Mouse (Mus musculus) olfactory bulb, adult 2 months (tissue): Measurements from ENCODE around the gene Ntn4. TPM values are rescaled to one million over a fixed set of nuclear protein-coding genes. Genes with fewer than 3 reads are reported as not detected.

Experiments
- H3K27ac ChIP-seq: fragments of 200-500 bp; 2 replicates; pipeline ENCODE4 v1.5.1; 2012; ENCODE audit warnings: low read depth, low read length; ENCODE audit not compliant: insufficient read depth
- H3K4me1 ChIP-seq: fragments of 200-500 bp; 2 replicates; pipeline ENCODE4 v1.6.1; 2012; ENCODE audit warnings: low read length; ENCODE audit not compliant: control insufficient read depth, insufficient read depth
- H3K4me3 ChIP-seq: fragments of 200-500 bp; 2 replicates; pipeline ENCODE4 v1.5.1; 2012; ENCODE audit warnings: mild to moderate bottlenecking, low read depth, low read length, moderate library complexity; ENCODE audit not compliant: insufficient read depth
- CTCF ChIP-seq: fragments of 200-500 bp; IDR thresholded peaks from 2 replicates; pipeline ENCODE4 v1.5.1; 2012; ENCODE audit warnings: low read depth, mild to moderate bottlenecking, low read length, moderate library complexity; ENCODE audit not compliant: insufficient read depth
- POLR2A ChIP-seq: fragments of 200-500 bp; IDR thresholded peaks from 2 replicates; pipeline ENCODE4 v1.6.1; 2012; ENCODE audit warnings: mild to moderate bottlenecking, low read depth, low read length, moderate library complexity; ENCODE audit not compliant: insufficient read depth
- WGBS: fragments of 180-500 bp; shearing (Covaris S2); methylation state at CpG from one replicate; pipeline ENCODE4 v1.1.7; 2018; 5-methylcytosine and 5-hydroxymethylcytosine counted together
- polyA plus RNA-seq: library from polyadenylated mRNA; stranded (reverse); fragments of >200 nt; gene quantifications from 2 replicates; pipeline ENCODE4 v1.2.4, GENCODE M21; 2012; ENCODE audit warnings: low replicate concordance; ENCODE audit not compliant: missing spikeins, insufficient read depth, insufficient read length

The Ntn4 gene
- polyA plus RNA-seq, 1 experiment = not detected

- H3K27ac ChIP-seq = no peak overlapping the region
- TF ChIP-seq POLR2A (no peak), CTCF (no peak)
- no peak overlapping the region for H3K4me3 ChIP-seq
- no peaks in the 10 kb centered on the region for H3K4me1 ChIP-seq
- 96% methylated on average over 1 of the region's 1 CpGs for WGBS
Measured at GRCm38 (mm10) chr10:93610896-93611295, 29.6 kb upstream of the Ntn4 start.

DNA sequence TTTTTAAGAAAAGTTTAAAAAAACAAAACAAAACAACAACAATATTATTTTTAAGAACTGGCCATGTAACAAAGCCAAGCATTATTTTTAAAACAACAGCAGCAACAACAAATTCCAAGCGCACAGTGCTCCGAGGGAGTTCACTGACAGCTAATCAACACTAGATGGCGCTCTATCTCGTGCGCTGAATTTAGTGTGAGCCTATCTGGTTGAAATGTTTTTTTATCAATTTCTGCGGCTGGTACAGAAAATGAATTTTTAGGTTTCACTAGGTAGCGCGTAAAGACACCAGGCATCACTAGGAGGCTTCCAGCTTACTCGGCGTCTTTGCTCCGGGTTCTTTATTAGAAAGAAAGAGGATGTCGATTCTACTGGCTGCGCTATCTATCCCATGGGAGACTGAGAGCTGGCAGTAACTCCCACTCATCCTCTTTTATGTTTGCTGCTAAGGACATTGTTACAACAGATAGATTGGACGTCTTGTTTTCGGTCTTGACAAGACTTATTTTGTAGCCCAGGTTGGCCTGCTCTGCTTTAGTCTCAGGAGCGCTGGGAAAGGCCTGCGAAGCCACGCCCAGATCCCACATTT lies 29.0 kb upstream of the Ntn4 start:
- no peak overlapping the region for H3K4me3 ChIP-seq
- H3K27ac ChIP-seq = no peak overlapping the region
- no peaks in the 10 kb centered on the region for H3K4me1 ChIP-seq
- WGBS = 39% methylated on average over 18 of the region's 18 CpGs
- TF ChIP-seq POLR2A = no peak
- no peak for TF ChIP-seq CTCF

DNA sequence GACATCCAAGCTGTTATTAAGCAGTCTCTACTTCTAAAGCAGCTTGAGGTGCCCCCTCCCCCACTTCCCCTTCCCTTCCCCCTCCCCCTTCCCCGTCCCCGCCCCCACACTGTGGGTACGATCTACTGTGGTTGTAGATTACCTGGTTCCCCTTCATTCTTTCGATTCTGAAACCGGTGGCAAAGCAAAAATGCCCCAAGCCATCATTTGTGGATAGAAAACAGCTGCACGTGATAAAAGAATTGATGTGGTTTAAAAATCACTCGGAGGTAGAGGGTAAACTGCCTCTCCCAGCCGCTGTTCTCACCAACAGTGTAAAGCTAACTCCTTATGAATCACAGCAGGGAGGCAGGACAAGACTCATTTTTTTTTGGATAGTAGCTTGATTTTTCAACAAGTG lies 25.6 kb upstream of the Ntn4 start:
- 66% methylated on average over 8 of the region's 8 CpGs for WGBS
- Histone ChIP-seq H3K27ac (no peak overlapping the region), H3K4me1 (no peaks in the 10 kb centered on the region), H3K4me3 (no peak overlapping the region)
- no peak for TF ChIP-seq CTCF
- no peak for TF ChIP-seq POLR2A

- TF ChIP-seq CTCF (no peak), POLR2A (no peak)
- 81% methylated on average over 7 of the region's 7 CpGs for WGBS
- H3K27ac ChIP-seq = no peak overlapping the region
- H3K4me1 ChIP-seq = peaks cover 4% of the 10 kb centered on the region; the same call in 1 of the 2 replicates
- H3K4me3 ChIP-seq = no peak overlapping the region
Measured at GRCm38 (mm10) chr10:93620438-93621179, 19.9 kb upstream of the Ntn4 start.

GRCm38 (mm10) chr10:93623725-93624124 lies 16.8 kb upstream of the Ntn4 start:
- Histone ChIP-seq H3K27ac (no peak overlapping the region), H3K4me3 (no peak overlapping the region), H3K4me1 (peaks cover 4% of the 10 kb centered on the region; the same call in 1 of the 2 replicates)
- WGBS = 67% methylated on average over 9 of the region's 9 CpGs
- TF ChIP-seq CTCF = no peak
- TF ChIP-seq POLR2A = no peak

DNA sequence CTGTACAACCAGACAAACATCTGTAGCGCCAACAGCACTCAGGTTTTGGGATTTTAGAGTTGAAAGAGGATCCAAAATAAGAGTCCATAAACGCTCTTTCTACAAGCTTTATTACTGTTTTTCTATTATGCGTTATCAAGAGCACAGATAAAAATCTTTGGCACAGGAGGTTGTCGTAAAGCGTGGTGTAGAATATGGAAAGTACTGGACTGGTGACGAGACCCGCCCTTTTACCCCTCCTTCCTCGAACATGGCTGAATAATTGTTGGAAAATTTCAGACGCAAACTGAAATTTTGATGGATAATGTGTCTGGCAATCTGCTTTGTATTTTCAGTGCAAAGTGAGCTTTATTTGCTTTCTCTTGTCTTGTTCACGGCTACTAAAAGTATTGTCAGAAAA lies 16.3 kb upstream of the Ntn4 start:
- peaks cover 4% of the 10 kb centered on the region; the same call in 1 of the 2 replicates for H3K4me1 ChIP-seq
- no peak overlapping the region for H3K27ac ChIP-seq
- TF ChIP-seq POLR2A (no peak), CTCF (no peak)
- WGBS = 87% methylated on average over 10 of the region's 10 CpGs
- no peak overlapping the region for H3K4me3 ChIP-seq

- WGBS = 96% methylated on average over 5 of the region's 5 CpGs
- TF ChIP-seq POLR2A = no peak
- no peak for TF ChIP-seq CTCF
- Histone ChIP-seq H3K4me1 (no peaks in the 10 kb centered on the region), H3K4me3 (no peak overlapping the region), H3K27ac (no peak overlapping the region)
Measured at GRCm38 (mm10) chr10:93630310-93630709, 10.2 kb upstream of the Ntn4 start.

DNA sequence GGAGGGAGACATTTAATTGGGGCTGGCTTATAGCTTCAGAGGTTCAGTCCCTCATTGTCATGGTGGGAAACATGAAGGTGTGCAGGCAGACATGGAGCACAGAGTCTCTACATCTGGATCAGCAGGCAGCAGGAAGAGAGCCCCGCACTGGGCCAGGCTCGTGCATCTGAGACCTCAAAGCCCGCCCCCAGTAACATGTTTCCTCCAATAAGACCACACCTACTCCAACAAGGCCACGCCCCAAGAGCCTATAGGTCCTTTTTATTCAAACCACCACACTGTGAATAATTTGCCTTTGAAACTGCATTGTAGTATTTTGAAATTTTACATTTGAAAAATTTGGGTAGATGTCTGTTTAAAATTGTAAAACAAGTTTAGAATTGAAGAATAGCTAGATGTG lies 8.4 kb upstream of the Ntn4 start:
- TF ChIP-seq POLR2A = no peak
- TF ChIP-seq CTCF = no peak
- WGBS = 82% methylated on average over 4 of the region's 4 CpGs

GRCm38 (mm10) chr10:93633563-93633962 lies 6.9 kb upstream of the Ntn4 start:
- no peak overlapping the region for H3K4me3 ChIP-seq
- no peak overlapping the region for H3K27ac ChIP-seq
- no peak for TF ChIP-seq POLR2A
- no peak for TF ChIP-seq CTCF
- WGBS = 79% methylated on average over 5 of the region's 5 CpGs
- no peaks in the 10 kb centered on the region for H3K4me1 ChIP-seq

More for the DNA sequence above, 8.4 kb upstream of the Ntn4 start:
- Histone ChIP-seq H3K27ac (no peak overlapping the region), H3K4me3 (no peak overlapping the region), H3K4me1 (no peaks in the 10 kb centered on the region)
